Mouse (Mus musculus) bone marrow macrophage, adult 2 months (primary cell): ENCODE results near the gene Gm26965.

Experiments
- CTCF ChIP-seq: IDR thresholded peaks from 2 replicates; pipeline ENCODE4 v1.5.1; 2012; ENCODE audit warnings: low read depth, mild to moderate bottlenecking, low read length, moderate library complexity
- POLR2A ChIP-seq: IDR thresholded peaks from 2 replicates; pipeline ENCODE4 v1.6.1; 2012; ENCODE audit warnings: mild to moderate bottlenecking, low read depth, low read length, borderline replicate concordance

DNA sequence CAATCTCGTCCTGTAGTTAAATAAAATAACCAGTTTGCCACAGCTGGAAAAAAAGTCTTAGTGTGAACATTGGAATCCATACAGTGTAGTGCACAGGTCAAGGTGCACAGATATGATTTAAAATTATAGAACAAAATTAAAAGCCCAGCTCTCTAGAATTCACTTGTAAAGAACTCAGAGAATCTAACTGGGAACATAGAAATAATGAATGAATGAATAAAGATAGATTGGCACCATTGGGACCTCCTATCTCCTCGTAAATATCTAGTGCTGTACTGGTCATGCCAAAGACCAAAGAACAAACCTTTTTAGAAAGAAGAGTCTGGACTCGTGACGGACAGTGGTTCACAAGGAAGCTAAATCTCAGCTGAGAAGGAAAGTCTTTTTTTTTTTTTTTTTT lies 27.8 kb upstream of the Gm26965 start, which contains the start of gene Zfp748:
- TF ChIP-seq CTCF (no peak), POLR2A (no peak)
